Mouse (Mus musculus): ENCODE data around the gene Gm1123. TPM values are rescaled to one million over a fixed set of nuclear protein-coding genes. Genes with fewer than 3 reads are reported as not detected.

Gene Gm1123
- polyA plus RNA-seq, 1 experiment = not detected

- Histone ChIP-seq H3K4me3 (ENCODE audit: insufficient read depth, low read length) (no peak overlapping the region), H3K4me1 (ENCODE audit: control insufficient read depth, insufficient read depth, low read length) (no peaks in the 10 kb centered on the region), H3K27ac (ENCODE audit: insufficient read depth, low read length) (no peak overlapping the region)
- TF ChIP-seq CTCF (IDR thresholded peaks at IDR 0.05; ENCODE audit: extremely low read depth, insufficient read depth, low read length) (no peak), POLR2A (IDR thresholded peaks at IDR 0.05; ENCODE audit: extremely low read depth, insufficient read depth, low read length) (no peak)
These were observed 14.2 kb upstream of the Gm1123 start for GRCm38 (mm10) chr9:99049760-99050159.

- H3K4me3 ChIP-seq (ENCODE audit: insufficient read depth, low read length) = no peak overlapping the region
These were observed 13.3 kb upstream of the Gm1123 start for GRCm38 (mm10) chr9:99048724-99049250.

GRCm38 (mm10) chr9:99044761-99045160 lies 9.2 kb upstream of the Gm1123 start:
- no peak overlapping the region for H3K27ac ChIP-seq (ENCODE audit: insufficient read depth, low read length)
- H3K4me1 ChIP-seq (ENCODE audit: control insufficient read depth, insufficient read depth, low read length) = no peaks in the 10 kb centered on the region
- no peak overlapping the region for H3K4me3 ChIP-seq (ENCODE audit: insufficient read depth, low read length)
- TF ChIP-seq CTCF (IDR thresholded peaks at IDR 0.05; ENCODE audit: extremely low read depth, insufficient read depth, low read length) (no peak), POLR2A (IDR thresholded peaks at IDR 0.05; ENCODE audit: extremely low read depth, insufficient read depth, low read length) (no peak)

More at GRCm38 (mm10) chr9:99048724-99049250, 13.3 kb upstream of the Gm1123 start:
- TF ChIP-seq CTCF (IDR thresholded peaks at IDR 0.05; ENCODE audit: extremely low read depth, insufficient read depth, low read length) (no peak), POLR2A (IDR thresholded peaks at IDR 0.05; ENCODE audit: extremely low read depth, insufficient read depth, low read length) (no peak)
- Histone ChIP-seq H3K27ac (ENCODE audit: insufficient read depth, low read length) (no peak overlapping the region), H3K4me1 (ENCODE audit: control insufficient read depth, insufficient read depth, low read length) (no peaks in the 10 kb centered on the region)

GRCm38 (mm10) chr9:99042641-99043040 lies 7.1 kb upstream of the Gm1123 start:
- Histone ChIP-seq H3K4me1 (ENCODE audit: control insufficient read depth, insufficient read depth, low read length) (no peaks in the 10 kb centered on the region), H3K4me3 (ENCODE audit: insufficient read depth, low read length) (no peak overlapping the region), H3K27ac (ENCODE audit: insufficient read depth, low read length) (no peak overlapping the region)
- no peak for TF ChIP-seq POLR2A (IDR thresholded peaks at IDR 0.05; ENCODE audit: extremely low read depth, insufficient read depth, low read length)

- Histone ChIP-seq H3K27ac (ENCODE audit: insufficient read depth, low read length) (no peak overlapping the region), H3K4me1 (ENCODE audit: control insufficient read depth, insufficient read depth, low read length) (no peaks in the 10 kb centered on the region)
- TF ChIP-seq POLR2A (IDR thresholded peaks at IDR 0.05; ENCODE audit: extremely low read depth, insufficient read depth, low read length) = no peak
- TF ChIP-seq CTCF (IDR thresholded peaks at IDR 0.05; ENCODE audit: extremely low read depth, insufficient read depth, low read length) = no peak
These were observed 6.5 kb upstream of the Gm1123 start for GRCm38 (mm10) chr9:99041994-99042393.

GRCm38 (mm10) chr9:99034111-99034510 lies 1.4 kb downstream of the Gm1123 start:
- Histone ChIP-seq H3K4me3 (ENCODE audit: insufficient read depth, low read length) (no peak overlapping the region), H3K4me1 (ENCODE audit: control insufficient read depth, insufficient read depth, low read length) (no peaks in the 10 kb centered on the region; the same call in 1 of the 2 replicates), H3K27ac (ENCODE audit: insufficient read depth, low read length) (no peak overlapping the region)
- no peak for TF ChIP-seq POLR2A (IDR thresholded peaks at IDR 0.05; ENCODE audit: extremely low read depth, insufficient read depth, low read length)
- TF ChIP-seq CTCF (IDR thresholded peaks at IDR 0.05; ENCODE audit: extremely low read depth, insufficient read depth, low read length) = no peak

More at GRCm38 (mm10) chr9:99041994-99042393, 6.5 kb upstream of the Gm1123 start:
- no peak overlapping the region for H3K4me3 ChIP-seq (ENCODE audit: insufficient read depth, low read length)

GRCm38 (mm10) chr9:99032031-99032430 lies 3.5 kb downstream of the Gm1123 start:
- no peaks in the 10 kb centered on the region; the same call in 1 of the 2 replicates for H3K4me1 ChIP-seq (ENCODE audit: control insufficient read depth, insufficient read depth, low read length)
- no peak overlapping the region for H3K27ac ChIP-seq (ENCODE audit: insufficient read depth, low read length)
- TF ChIP-seq POLR2A (IDR thresholded peaks at IDR 0.05; ENCODE audit: extremely low read depth, insufficient read depth, low read length) = no peak
- TF ChIP-seq CTCF (IDR thresholded peaks at IDR 0.05; ENCODE audit: extremely low read depth, insufficient read depth, low read length) = no peak
- no peak overlapping the region for H3K4me3 ChIP-seq (ENCODE audit: insufficient read depth, low read length)

- H3K4me3 ChIP-seq (ENCODE audit: insufficient read depth, low read length) = no peak overlapping the region
- H3K27ac ChIP-seq (ENCODE audit: insufficient read depth, low read length) = no peak overlapping the region
- H3K4me1 ChIP-seq (ENCODE audit: control insufficient read depth, insufficient read depth, low read length) = no peaks in the 10 kb centered on the region
- TF ChIP-seq POLR2A (IDR thresholded peaks at IDR 0.05; ENCODE audit: extremely low read depth, insufficient read depth, low read length) = no peak
- no peak for TF ChIP-seq CTCF (IDR thresholded peaks at IDR 0.05; ENCODE audit: extremely low read depth, insufficient read depth, low read length)
These were observed 13.8 kb downstream of the Gm1123 start for GRCm38 (mm10) chr9:99021751-99022150.

GRCm38 (mm10) chr9:99021166-99021565 lies 14.3 kb downstream of the Gm1123 start:
- H3K27ac ChIP-seq (ENCODE audit: insufficient read depth, low read length) = no peak overlapping the region
- no peak for TF ChIP-seq POLR2A (IDR thresholded peaks at IDR 0.05; ENCODE audit: extremely low read depth, insufficient read depth, low read length)
- TF ChIP-seq CTCF (IDR thresholded peaks at IDR 0.05; ENCODE audit: extremely low read depth, insufficient read depth, low read length) = no peak
- H3K4me3 ChIP-seq (ENCODE audit: insufficient read depth, low read length) = no peak overlapping the region
- H3K4me1 ChIP-seq (ENCODE audit: control insufficient read depth, insufficient read depth, low read length) = no peaks in the 10 kb centered on the region

GRCm38 (mm10) chr9:99017679-99018078 lies 17.8 kb downstream of the Gm1123 start:
- Histone ChIP-seq H3K4me1 (ENCODE audit: control insufficient read depth, insufficient read depth, low read length) (no peaks in the 10 kb centered on the region), H3K27ac (ENCODE audit: insufficient read depth, low read length) (no peak overlapping the region), H3K4me3 (ENCODE audit: insufficient read depth, low read length) (no peak overlapping the region)
- TF ChIP-seq POLR2A (IDR thresholded peaks at IDR 0.05; ENCODE audit: extremely low read depth, insufficient read depth, low read length) (no peak), CTCF (IDR thresholded peaks at IDR 0.05; ENCODE audit: extremely low read depth, insufficient read depth, low read length) (no peak)

All from cortical plate, adult 2 months (tissue).